Mouse (Mus musculus) gastrocnemius, postnatal 14 days (tissue): ENCODE data around the gene Eef1b2. TPM values are rescaled to one million over a fixed set of nuclear protein-coding genes. Genes with fewer than 3 reads are reported as not detected.

Experiments used
- DNase-seq: peaks from one replicate; pipeline ENCODE4 v3.0.0; 2021; ENCODE audit warnings: mixed read lengths
- intact Hi-C: fragments of 180-260 bp; cut with DNase I; formaldehyde crosslinking; loops from one replicate; pipeline ENCODE4 v1.15.1; 2025; ENCODE audit warnings: low total_unique reads
- microRNA-seq, 2 experiments: library from miRNA; unstranded; fragments of <30 nt; microRNA quantifications; one replicate each; pipeline ENCODE4 v1.2.0; 2021
- total RNA-seq, 2 experiments: library from RNA; stranded (reverse); gene quantifications; 2 replicates each; pipeline ENCODE4 v1.2.3; 2021

Gene Eef1b2
- total RNA-seq, 2 experiments from 2014 or later, result 386 to 417 TPM

DNA sequence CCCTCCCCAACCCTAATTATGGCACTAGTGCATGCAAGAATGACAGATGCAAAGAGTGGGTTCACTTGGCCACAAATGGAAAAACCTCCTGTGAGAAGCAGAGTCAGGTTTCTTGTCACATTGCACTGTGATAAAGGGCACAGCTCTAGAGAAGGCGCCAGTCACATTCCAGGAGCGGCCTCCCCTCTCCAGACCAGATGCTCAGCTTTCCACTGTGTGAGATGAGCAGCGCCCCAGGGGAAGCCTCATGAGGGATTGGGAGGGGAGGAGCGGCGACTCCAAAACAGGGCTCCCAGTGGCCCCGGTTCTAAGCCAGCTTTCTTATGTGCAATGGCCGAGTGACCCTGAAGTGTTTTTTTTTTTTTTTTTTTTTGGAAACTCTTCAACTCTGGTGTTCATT, 49.3 kb downstream of the Eef1b2 start:
- peak; percentile 17 for DNase-seq
- intact Hi-C loops, result no loop called here

DNA sequence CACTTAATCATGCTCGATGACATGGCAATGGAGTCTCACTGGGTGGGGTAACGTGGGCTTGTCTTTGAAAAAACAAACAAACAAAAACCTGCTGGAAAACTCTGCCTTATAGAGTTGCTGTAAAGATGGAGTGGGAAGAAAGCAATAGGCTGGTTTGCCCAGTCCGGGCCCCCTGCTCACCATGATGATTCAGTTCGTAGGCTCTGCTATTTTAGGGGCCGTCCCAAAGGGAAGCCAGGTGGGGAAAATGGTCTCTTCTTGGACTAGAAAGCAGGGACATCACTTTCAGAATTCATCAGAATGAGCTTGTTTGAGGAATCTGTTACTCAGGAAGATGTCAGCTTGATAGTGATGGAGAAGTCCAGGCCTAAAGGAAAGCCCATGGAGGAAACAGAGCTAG, 50.6 kb downstream of the Eef1b2 start:
- no peak for DNase-seq
- intact Hi-C loops, result no loop called here

Small RNA genes within 50 kb of the gene (microRNA-seq; reads per million reads assigned to microRNA genes)
- gene Gm24557 (0 reads per million in 2 experiments), gene Gm27512 (0 reads per million in 2 experiments)

Other genes starting within 250 kb of the Eef1b2 start
- 10 to 100 TPM; 12.8 to 14.2 TPM for gene Ino80d, start 62.2 kb upstream of the Eef1b2 start, total RNA-seq
- gene Ndufs1, start within 50 bp of the Eef1b2 start, total RNA-seq, result 100 to 1,000 TPM; 328 to 405 TPM
- gene Gpr1, start 37.7 kb downstream of the Eef1b2 start, total RNA-seq, result under 1 TPM; 0.53 to 0.69 TPM
- 10 to 100 TPM; 10.1 to 14.1 TPM for gene Zdbf2, start 96.4 kb downstream of the Eef1b2 start, total RNA-seq